Mouse (Mus musculus) hindlimb bud, embryonic 11.5 days (tissue): ENCODE measurements around the gene Ddx54.

ENCODE experiments used
- DNase-seq: peaks from one replicate; pipeline ENCODE4 v3.0.0-alpha.2; 2012; ENCODE audit warnings: low read depth, low spot score; ENCODE audit errors: extremely low spot score

The Ddx54 gene

GRCm38 (mm10) chr5:120579898-120580626, 32.5 kb upstream of the Ddx54 start:
- no peak for DNase-seq

GRCm38 (mm10) chr5:120582002-120582401, 30.5 kb upstream of the Ddx54 start:
- no peak for DNase-seq

- no peak for DNase-seq
Observed at GRCm38 (mm10) chr5:120583511-120583910, 29.0 kb upstream of the Ddx54 start.

GRCm38 (mm10) chr5:120584968-120585367, 27.6 kb upstream of the Ddx54 start:
- no peak for DNase-seq

GRCm38 (mm10) chr5:120586741-120587615, 25.6 kb upstream of the Ddx54 start:
- no peak for DNase-seq

- DNase-seq, result no peak
Observed at GRCm38 (mm10) chr5:120587616-120587926, 25.0 kb upstream of the Ddx54 start.

- no peak for DNase-seq
Observed at GRCm38 (mm10) chr5:120587940-120588568, 24.5 kb upstream of the Ddx54 start.

- peak; percentile 100 for DNase-seq
Observed at GRCm38 (mm10) chr5:120588569-120589094, 23.9 kb upstream of the Ddx54 start, which contains the start of the genes Tpcn1 and Iqcd. TSS of gene Tpcn1 (minus strand) at chr5:120588673. TSS of gene Iqcd (plus strand) at chr5:120589016.

- DNase-seq, result no peak
Observed at GRCm38 (mm10) chr5:120590356-120591010, 22.1 kb upstream of the Ddx54 start.

- DNase-seq, result no peak
Observed at GRCm38 (mm10) chr5:120592141-120592540, 20.4 kb upstream of the Ddx54 start.

GRCm38 (mm10) chr5:120594485-120594884, 18.1 kb upstream of the Ddx54 start:
- DNase-seq, result no peak

GRCm38 (mm10) chr5:120599625-120600024, 12.9 kb upstream of the Ddx54 start:
- DNase-seq, result no peak

GRCm38 (mm10) chr5:120600946-120601668, 11.4 kb upstream of the Ddx54 start:
- no peak for DNase-seq

- DNase-seq, result no peak
Observed at GRCm38 (mm10) chr5:120602210-120602609, 10.3 kb upstream of the Ddx54 start.

GRCm38 (mm10) chr5:120603515-120603914, 9.0 kb upstream of the Ddx54 start:
- DNase-seq, result no peak

GRCm38 (mm10) chr5:120604839-120605238, 7.7 kb upstream of the Ddx54 start:
- peak; percentile 81 for DNase-seq

GRCm38 (mm10) chr5:120605241-120605661, 7.3 kb upstream of the Ddx54 start:
- DNase-seq, result no peak

GRCm38 (mm10) chr5:120605688-120606087, 6.9 kb upstream of the Ddx54 start:
- DNase-seq, result peak; percentile 93

- DNase-seq, result no peak
Observed at GRCm38 (mm10) chr5:120606590-120607200, 5.8 kb upstream of the Ddx54 start.

GRCm38 (mm10) chr5:120607335-120607734, 5.2 kb upstream of the Ddx54 start:
- DNase-seq, result no peak
